Mouse (Mus musculus) lung, postnatal 0 days (tissue): Measurements from ENCODE around the gene Uprt.

Experiments
- CTCF ChIP-seq: IDR thresholded peaks from 2 replicates; pipeline ENCODE4 v1.5.1; 2016; ENCODE audit warnings: antibody characterized with exemption, mild to moderate bottlenecking
- EP300 ChIP-seq: IDR thresholded peaks from 2 replicates; pipeline ENCODE4 v1.6.1; 2016; ENCODE audit warnings: antibody characterized with exemption, mild to moderate bottlenecking, control low read depth

- no peak for TF ChIP-seq CTCF
- no peak for TF ChIP-seq EP300
These were observed 61.4 kb downstream of the Uprt start for GRCm38 (mm10) chrX:104543919-104544595.
